Mouse (Mus musculus): ENCODE measurements around the gene P2rx2. TPM values are rescaled to one million over a fixed set of nuclear protein-coding genes. Genes with fewer than 3 reads are reported as not detected.

Gene P2rx2
- not detected for polyA plus RNA-seq (2017; shearing (Covaris generic))

GRCm38 (mm10) chr5:110342648-110343284, at the start of gene P2rx2:
TSS of gene P2rx2 (minus strand) at chr5:110343212.

GRCm38 (mm10) chr5:110344524-110344923, 1.5 kb upstream of the P2rx2 start, which contains the start of gene Lrcol1:
TSS of gene Lrcol1 (plus strand) at chr5:110344730.

Other genes with a start within 250 kb of the P2rx2 start
- 2.1 TPM for gene Gm35315, start 248.8 kb downstream of the P2rx2 start, polyA plus RNA-seq (2017; shearing (Covaris generic))
- 3.1 TPM for gene Plcxd1, start 243.2 kb downstream of the P2rx2 start, polyA plus RNA-seq (2017; shearing (Covaris generic))
- 51.6 TPM for gene Gtpbp6, start 235.0 kb downstream of the P2rx2 start, polyA plus RNA-seq (2017; shearing (Covaris generic))
- gene Zfp605, start 233.1 kb downstream of the P2rx2 start, polyA plus RNA-seq (2017; shearing (Covaris generic)): 6.4 TPM
- 81.9 TPM for gene Chfr, start 207.4 kb downstream of the P2rx2 start, polyA plus RNA-seq (2017; shearing (Covaris generic))
- 44.1 TPM for gene Golga3, start 166.5 kb downstream of the P2rx2 start, polyA plus RNA-seq (2017; shearing (Covaris generic))
- 11.8 TPM for gene Ankle2, start 112.2 kb downstream of the P2rx2 start, polyA plus RNA-seq (2017; shearing (Covaris generic))
- 24.1 TPM for gene Pgam5, start 73.3 kb downstream of the P2rx2 start, polyA plus RNA-seq (2017; shearing (Covaris generic))
- gene Pxmp2, start 57.0 kb downstream of the P2rx2 start, polyA plus RNA-seq (2017; shearing (Covaris generic)): 6.0 TPM
- gene Pole, start 56.9 kb downstream of the P2rx2 start, polyA plus RNA-seq (2017; shearing (Covaris generic)): 9.1 TPM
- not detected for gene Lrcol1, start 1.5 kb upstream of the P2rx2 start, polyA plus RNA-seq (2017; shearing (Covaris generic))
- gene Fbrsl1, start 105.3 kb upstream of the P2rx2 start, polyA plus RNA-seq (2017; shearing (Covaris generic)): 1.8 TPM
- 7.5 TPM for gene Galnt9, start 201.1 kb upstream of the P2rx2 start, polyA plus RNA-seq (2017; shearing (Covaris generic))